In genomic region chr14:102621546-102621945, GRCm38 (mm10) we compare ENCODE assay signal across 15 mouse cellular contexts.
"Had no signal": no experiment of that assay in that cellular context is flagged by ENCODE, and none has a peak within 500 bp of the region (broad histone marks: within the 10 kb centered on the region; RNA-seq: fewer than 3 reads in every experiment).

No protein-coding gene starts in this region.

- H3K4me2 ChIP-seq: neural tube, embryonic 13.5 days; neural tube, embryonic 15.5 days; stomach, embryonic 15.5 days had no signal

- H3K36me3 ChIP-seq: neural tube, embryonic 13.5 days; neural tube, embryonic 15.5 days; stomach, embryonic 15.5 days had no signal

- H3K4me1 ChIP-seq: neural tube, embryonic 13.5 days; neural tube, embryonic 15.5 days; stomach, embryonic 15.5 days had no signal

- H3K4me3 ChIP-seq: neural tube, embryonic 13.5 days; neural tube, embryonic 15.5 days; stomach, embryonic 15.5 days had no signal

- H3K9ac ChIP-seq: neural tube, embryonic 13.5 days; neural tube, embryonic 15.5 days; stomach, embryonic 15.5 days had no signal

- H3K27ac ChIP-seq: neural tube, embryonic 13.5 days; neural tube, embryonic 15.5 days; stomach, embryonic 15.5 days; stomach, postnatal 0 days had no signal

- H3K27me3 ChIP-seq: neural tube, embryonic 13.5 days; neural tube, embryonic 15.5 days; stomach, embryonic 15.5 days had no signal

- H3K9me3 ChIP-seq: neural tube, embryonic 13.5 days; neural tube, embryonic 15.5 days; stomach, embryonic 15.5 days had no signal

- DNase-seq: retina, postnatal 1 day; right cerebral cortex, adult 18-20 months; right cerebral cortex, postnatal 25 days; right cerebral cortex, postnatal 4 days; spleen, adult 18-20 months; thymus, adult 18-20 months; thymus, adult 2 months; thymus, postnatal 14 days; thymus, postnatal 25 days; thymus, postnatal 36 days; thymus, postnatal 4 days had no signal
